Mouse (Mus musculus): ENCODE data around the gene Ppp1r21. TPM values are rescaled to one million over a fixed set of nuclear protein-coding genes. Genes with fewer than 3 reads are reported as not detected.

Ppp1r21 gene
- polyA plus RNA-seq, 1 experiment: 13.8 TPM

- Histone ChIP-seq H3K27ac (replicated peaks; ENCODE audit: low read depth, low read length) (no peak overlapping the region), H3K4me1 (ENCODE audit: control insufficient read depth, insufficient read depth, insufficient read length, low read length) (no peaks in the 10 kb centered on the region), H3K4me3 (ENCODE audit: insufficient read depth, low read depth, low read length) (no peak overlapping the region)
These were observed 19.7 kb downstream of the Ppp1r21 start for GRCm38 (mm10) chr17:88549411-88550191.

GRCm38 (mm10) chr17:88550351-88550750 lies 20.4 kb downstream of the Ppp1r21 start:
- H3K4me1 ChIP-seq (ENCODE audit: control insufficient read depth, insufficient read depth, insufficient read length, low read length): no peaks in the 10 kb centered on the region
- H3K27ac ChIP-seq (replicated peaks; ENCODE audit: low read depth, low read length): no peak overlapping the region
- H3K4me3 ChIP-seq (ENCODE audit: insufficient read depth, low read depth, low read length): no peak overlapping the region

GRCm38 (mm10) chr17:88550981-88551940 lies 21.3 kb downstream of the Ppp1r21 start:
- Histone ChIP-seq H3K4me3 (ENCODE audit: insufficient read depth, low read depth, low read length) (no peak overlapping the region), H3K27ac (replicated peaks; ENCODE audit: low read depth, low read length) (peak overlapping the region; percentile 74), H3K4me1 (ENCODE audit: control insufficient read depth, insufficient read depth, insufficient read length, low read length) (no peaks in the 10 kb centered on the region)

GRCm38 (mm10) chr17:88552556-88552955 lies 22.6 kb downstream of the Ppp1r21 start:
- Histone ChIP-seq H3K27ac (replicated peaks; ENCODE audit: low read depth, low read length) (peak overlapping the region; percentile 53), H3K4me3 (ENCODE audit: insufficient read depth, low read depth, low read length) (no peak overlapping the region), H3K4me1 (ENCODE audit: control insufficient read depth, insufficient read depth, insufficient read length, low read length) (no peaks in the 10 kb centered on the region)

- Histone ChIP-seq H3K27ac (replicated peaks; ENCODE audit: low read depth, low read length) (peak overlapping the region; percentile 32; the same call in 1 of the 2 replicates), H3K4me1 (ENCODE audit: control insufficient read depth, insufficient read depth, insufficient read length, low read length) (no peaks in the 10 kb centered on the region), H3K4me3 (ENCODE audit: insufficient read depth, low read depth, low read length) (no peak overlapping the region)
These were observed 23.1 kb downstream of the Ppp1r21 start for GRCm38 (mm10) chr17:88553001-88553449.

- Histone ChIP-seq H3K4me1 (ENCODE audit: control insufficient read depth, insufficient read depth, insufficient read length, low read length) (no peaks in the 10 kb centered on the region), H3K27ac (replicated peaks; ENCODE audit: low read depth, low read length) (no peak overlapping the region), H3K4me3 (ENCODE audit: insufficient read depth, low read depth, low read length) (no peak overlapping the region)
These were observed 23.7 kb downstream of the Ppp1r21 start for GRCm38 (mm10) chr17:88553473-88554087.

GRCm38 (mm10) chr17:88556176-88556575 lies 26.3 kb downstream of the Ppp1r21 start:
- Histone ChIP-seq H3K4me1 (ENCODE audit: control insufficient read depth, insufficient read depth, insufficient read length, low read length) (no peaks in the 10 kb centered on the region), H3K27ac (replicated peaks; ENCODE audit: low read depth, low read length) (no peak overlapping the region), H3K4me3 (ENCODE audit: insufficient read depth, low read depth, low read length) (no peak overlapping the region)

- Histone ChIP-seq H3K4me1 (ENCODE audit: control insufficient read depth, insufficient read depth, insufficient read length, low read length) (no peaks in the 10 kb centered on the region), H3K4me3 (ENCODE audit: insufficient read depth, low read depth, low read length) (no peak overlapping the region), H3K27ac (replicated peaks; ENCODE audit: low read depth, low read length) (no peak overlapping the region)
These were observed 26.8 kb downstream of the Ppp1r21 start for GRCm38 (mm10) chr17:88556688-88557087.

GRCm38 (mm10) chr17:88558168-88558842 lies 28.4 kb downstream of the Ppp1r21 start:
- no peak overlapping the region for H3K27ac ChIP-seq (replicated peaks; ENCODE audit: low read depth, low read length)
- no peaks in the 10 kb centered on the region for H3K4me1 ChIP-seq (ENCODE audit: control insufficient read depth, insufficient read depth, insufficient read length, low read length)
- no peak overlapping the region for H3K4me3 ChIP-seq (ENCODE audit: insufficient read depth, low read depth, low read length)

- Histone ChIP-seq H3K4me1 (ENCODE audit: control insufficient read depth, insufficient read depth, insufficient read length, low read length) (no peaks in the 10 kb centered on the region), H3K4me3 (ENCODE audit: insufficient read depth, low read depth, low read length) (no peak overlapping the region), H3K27ac (replicated peaks; ENCODE audit: low read depth, low read length) (no peak overlapping the region)
These were observed 33.7 kb downstream of the Ppp1r21 start for GRCm38 (mm10) chr17:88563611-88564010.

GRCm38 (mm10) chr17:88569807-88570540 lies 40.1 kb downstream of the Ppp1r21 start:
- no peak overlapping the region for H3K4me3 ChIP-seq (ENCODE audit: insufficient read depth, low read depth, low read length)
- H3K27ac ChIP-seq (replicated peaks; ENCODE audit: low read depth, low read length): no peak overlapping the region
- H3K4me1 ChIP-seq (ENCODE audit: control insufficient read depth, insufficient read depth, insufficient read length, low read length): no peaks in the 10 kb centered on the region

- Histone ChIP-seq H3K27ac (replicated peaks; ENCODE audit: low read depth, low read length) (no peak overlapping the region), H3K4me1 (ENCODE audit: control insufficient read depth, insufficient read depth, insufficient read length, low read length) (no peaks in the 10 kb centered on the region), H3K4me3 (ENCODE audit: insufficient read depth, low read depth, low read length) (no peak overlapping the region)
These were observed 40.9 kb downstream of the Ppp1r21 start for GRCm38 (mm10) chr17:88570784-88571183.

GRCm38 (mm10) chr17:88574811-88575210 lies 44.9 kb downstream of the Ppp1r21 start:
- H3K27ac ChIP-seq (replicated peaks; ENCODE audit: low read depth, low read length): no peak overlapping the region
- no peaks in the 10 kb centered on the region for H3K4me1 ChIP-seq (ENCODE audit: control insufficient read depth, insufficient read depth, insufficient read length, low read length)
- H3K4me3 ChIP-seq (ENCODE audit: insufficient read depth, low read depth, low read length): no peak overlapping the region

Measured in brown adipose tissue, adult 24 weeks (tissue).